Mouse (Mus musculus) liver, embryonic 11.5 days (tissue): ENCODE measurements around the gene Lsp1. TPM values are rescaled to one million over a fixed set of nuclear protein-coding genes. Genes with fewer than 3 reads are reported as not detected.
A peak's percentile ranks its signal among the peaks of the same experiment; 100 is the strongest.

Experiments used
- ATAC-seq: fragments of 200-750 bp; cut with Nextera tagmentation; replicated peaks from 2 replicates; pipeline ENCODE4 v1.8.0; 2017; ENCODE audit warnings: moderate number of reproducible peaks, mild to moderate bottlenecking, moderate TSS enrichment, moderate library complexity; ENCODE audit not compliant: low FRiP score
- DNase-seq: peaks from one replicate; pipeline ENCODE4 v3.0.0-alpha.2; 2017; ENCODE audit warnings: low spot score
- H3K27ac ChIP-seq: fragments of 300-500 bp; sonication (generic); 2 replicates; pipeline ENCODE4 v1.5.1; 2014; ENCODE audit warnings: mild to moderate bottlenecking, low read depth, low read length, control low read depth
- H3K27me3 ChIP-seq: fragments of 300-500 bp; sonication (generic); replicated peaks from 2 replicates; pipeline ENCODE4 v1.6.1; 2014; ENCODE audit warnings: low read length, mixed read lengths; ENCODE audit not compliant: control insufficient read depth, insufficient read depth
- H3K36me3 ChIP-seq: fragments of 300-500 bp; sonication (generic); 2 replicates; pipeline ENCODE4 v1.6.1; 2014; ENCODE audit warnings: mild to moderate bottlenecking, low read length, moderate library complexity, mixed read lengths; ENCODE audit not compliant: control insufficient read depth, insufficient read depth
- H3K4me1 ChIP-seq: fragments of 300-500 bp; sonication (generic); replicated peaks from 2 replicates; pipeline ENCODE4 v1.6.1; 2014; ENCODE audit warnings: low read length, mixed read lengths; ENCODE audit not compliant: control insufficient read depth, insufficient read depth
- H3K4me2 ChIP-seq: fragments of 300-500 bp; sonication (generic); 2 replicates; pipeline ENCODE4 v1.6.1; 2014; ENCODE audit warnings: mild to moderate bottlenecking, control low read depth, moderate library complexity
- H3K4me3 ChIP-seq: fragments of 300-500 bp; sonication (generic); 2 replicates; pipeline ENCODE4 v1.5.1; 2014; ENCODE audit warnings: low read depth, low read length, control low read depth
- H3K9ac ChIP-seq: fragments of 300-500 bp; sonication (generic); 2 replicates; pipeline ENCODE4 v1.6.1; 2014; ENCODE audit warnings: low read depth, low read length, control low read depth
- H3K9me3 ChIP-seq: fragments of 300-500 bp; sonication (generic); 2 replicates; pipeline ENCODE4 v1.6.1; 2016; ENCODE audit warnings: low read length, inconsistent platforms, mixed read lengths; ENCODE audit not compliant: control insufficient read depth
- WGBS: fragments of 180-500 bp; shearing (Covaris S2); extraction: QIAGEN DNeasy Blood & Tissue Kit; methylation state at CpG from one replicate; pipeline ENCODE4 v1.1.7; 2014; 5-methylcytosine and 5-hydroxymethylcytosine counted together
- polyA plus RNA-seq: library from polyadenylated mRNA; unstranded; fragments of >200 nt; fragmentation: Nextera tagmentation; extraction: Ambion mirVana; gene quantifications from 2 replicates; pipeline ENCODE4 v1.2.1, GENCODE M21; 2014

Lsp1 gene
- polyA plus RNA-seq, 1 experiment from 2014 or later: 19.2 TPM

DNA sequence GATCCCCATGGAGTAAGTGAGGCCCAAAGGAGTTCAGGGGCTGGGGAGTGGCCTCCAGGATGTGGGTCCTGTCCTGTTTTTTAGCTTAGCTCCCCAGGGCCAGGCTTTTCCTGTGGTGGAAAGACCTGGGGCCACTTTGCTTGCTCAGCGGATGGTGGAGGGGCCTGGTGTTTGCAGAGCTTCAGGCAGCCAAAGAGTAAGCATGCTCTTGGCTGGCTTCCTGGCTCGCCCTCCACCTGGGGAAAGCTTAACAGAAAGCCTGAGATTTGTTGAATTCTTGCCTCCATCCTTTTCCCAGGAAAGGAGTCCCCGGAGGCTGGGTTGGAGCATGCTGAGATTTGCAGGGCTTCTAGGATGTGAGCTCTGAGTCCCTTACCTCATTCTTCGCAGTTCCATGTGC, 74.5 kb downstream of the Lsp1 start:
- Histone ChIP-seq H3K4me3 (no peak overlapping the region), H3K36me3 (peaks cover 2% of the 10 kb centered on the region), H3K9ac (no peak overlapping the region), H3K4me2 (no peak overlapping the region), H3K27me3 (no peaks in the 10 kb centered on the region), H3K4me1 (peaks cover 62% of the 10 kb centered on the region), H3K9me3 (no peaks in the 10 kb centered on the region), H3K27ac (peak overlapping the region; percentile 95)
- DNase-seq (no peak), ATAC-seq (no peak)
- WGBS: 80% methylated on average over 4 of the region's 4 CpGs

DNA sequence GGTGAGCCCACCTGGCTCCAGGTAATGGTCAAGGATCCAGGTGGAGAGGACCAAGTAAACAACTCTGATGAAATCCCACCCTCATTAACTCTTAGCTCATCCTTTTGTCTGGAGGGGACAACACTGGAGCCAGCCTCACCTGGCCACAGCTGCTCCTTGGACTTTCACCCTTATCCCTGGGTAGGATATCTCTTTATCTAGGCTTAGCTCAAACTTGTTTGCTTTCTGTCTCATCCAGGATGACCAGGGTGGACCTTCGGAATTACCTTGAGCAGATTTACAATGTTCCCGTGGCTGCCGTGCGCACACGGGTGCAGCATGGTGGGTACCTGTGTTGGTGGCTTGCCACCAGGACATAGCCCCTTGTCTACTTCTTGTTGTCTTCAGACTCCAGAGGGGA, 75.2 kb downstream of the Lsp1 start:
- Histone ChIP-seq H3K9ac (no peak overlapping the region), H3K4me2 (no peak overlapping the region), H3K27ac (peak overlapping the region; percentile 95; the same call in 1 of the 2 replicates), H3K4me3 (no peak overlapping the region), H3K9me3 (no peaks in the 10 kb centered on the region), H3K36me3 (peaks cover 2% of the 10 kb centered on the region), H3K4me1 (peaks cover 68% of the 10 kb centered on the region), H3K27me3 (no peaks in the 10 kb centered on the region)
- ATAC-seq: no peak
- WGBS: 90% methylated on average over 5 of the region's 5 CpGs
- DNase-seq: no peak

DNA sequence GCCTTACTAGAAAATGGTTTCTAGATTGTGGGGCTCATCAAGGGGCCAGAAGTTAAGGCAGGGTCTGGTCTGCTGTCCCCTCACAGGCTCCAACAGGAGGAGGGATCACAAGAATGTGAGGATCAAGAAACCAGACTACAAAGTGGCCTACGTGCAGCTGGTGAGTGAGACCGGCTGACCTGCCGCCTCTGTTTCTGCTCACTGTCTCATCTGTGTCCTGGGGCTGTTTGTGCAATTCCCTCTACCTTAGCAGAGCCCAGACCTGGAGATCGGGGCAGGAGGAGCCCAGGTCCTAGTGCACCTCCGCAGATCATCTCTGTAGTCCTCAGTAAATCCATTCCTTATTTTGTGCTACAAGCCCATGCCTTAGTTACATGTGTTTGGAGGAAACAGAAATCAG, 76.6 kb downstream of the Lsp1 start:
- H3K27ac ChIP-seq: peak overlapping the region; percentile 73
- H3K9me3 ChIP-seq: no peaks in the 10 kb centered on the region
- peaks cover 2% of the 10 kb centered on the region for H3K36me3 ChIP-seq
- no peak overlapping the region for H3K4me3 ChIP-seq
- peaks cover 81% of the 10 kb centered on the region for H3K4me1 ChIP-seq
- H3K27me3 ChIP-seq: no peaks in the 10 kb centered on the region
- H3K4me2 ChIP-seq: no peak overlapping the region
- 70% methylated on average over 5 of the region's 5 CpGs for WGBS
- ATAC-seq (no peak), DNase-seq (no peak)
- H3K9ac ChIP-seq: no peak overlapping the region

DNA sequence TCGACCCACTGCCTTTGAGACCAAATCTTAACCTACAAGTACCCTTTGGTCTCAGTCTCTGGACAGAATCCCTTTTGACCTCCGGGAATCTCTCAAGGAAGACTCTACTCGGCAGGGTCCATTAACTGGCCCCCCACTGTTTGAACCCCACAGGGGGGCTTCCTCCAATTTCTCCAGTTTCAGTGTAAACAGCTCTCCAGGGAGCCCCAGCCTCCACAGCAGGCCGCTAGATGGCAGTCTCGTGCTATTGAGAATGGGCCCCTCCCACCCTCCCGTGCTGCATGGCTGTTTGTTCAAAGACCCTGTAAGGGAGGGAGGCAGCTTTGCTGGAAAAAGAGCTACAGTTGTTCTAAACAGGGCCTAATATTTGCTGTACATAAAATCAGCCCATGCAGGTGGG, 77.3 kb downstream of the Lsp1 start:
- DNase-seq: peak; percentile 85
- H3K4me2 ChIP-seq: 0 out of 2 replicates have a peak overlapping the region, but pooled peaks have one; percentile 5
- peak overlapping the region; percentile 73 for H3K27ac ChIP-seq
- peaks cover 2% of the 10 kb centered on the region for H3K36me3 ChIP-seq
- peak overlapping the region; percentile 58; the same call in 1 of the 2 replicates for H3K9ac ChIP-seq
- WGBS: 13% methylated on average over 6 of the region's 6 CpGs
- H3K4me1 ChIP-seq: peaks cover 82% of the 10 kb centered on the region
- peak; percentile 52 for ATAC-seq
- no peaks in the 10 kb centered on the region for H3K9me3 ChIP-seq
- no peaks in the 10 kb centered on the region for H3K27me3 ChIP-seq
- no peak overlapping the region for H3K4me3 ChIP-seq

DNA sequence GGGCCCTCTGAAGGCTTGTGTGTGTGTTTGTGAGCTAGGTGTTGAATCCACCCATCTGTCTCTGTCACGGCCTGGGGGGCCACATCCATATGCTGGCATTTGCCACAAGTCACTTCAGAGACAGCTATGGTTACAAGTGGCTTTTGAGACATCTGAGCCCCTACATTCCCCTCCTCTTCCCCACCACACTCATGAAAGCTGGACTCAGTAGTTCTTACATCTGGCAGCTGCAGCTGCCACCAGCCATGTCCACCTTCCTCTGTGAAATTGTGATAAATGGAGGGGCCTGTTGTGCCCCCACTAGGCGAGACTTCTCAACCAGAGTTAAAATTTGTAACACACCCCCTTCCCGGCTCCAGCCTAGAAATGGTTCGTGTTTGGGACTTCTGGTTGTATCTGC, 77.7 kb downstream of the Lsp1 start:
- Histone ChIP-seq H3K9me3 (no peaks in the 10 kb centered on the region), H3K36me3 (peaks cover 2% of the 10 kb centered on the region), H3K4me3 (no peak overlapping the region), H3K4me1 (peaks cover 85% of the 10 kb centered on the region), H3K9ac (peak overlapping the region; percentile 58), H3K27ac (peak overlapping the region; percentile 73), H3K27me3 (no peaks in the 10 kb centered on the region), H3K4me2 (0 out of 2 replicates have a peak overlapping the region, but pooled peaks have one; percentile 5)
- ATAC-seq (no peak), DNase-seq (no peak)
- 39% methylated on average over 4 of the region's 4 CpGs for WGBS

DNA sequence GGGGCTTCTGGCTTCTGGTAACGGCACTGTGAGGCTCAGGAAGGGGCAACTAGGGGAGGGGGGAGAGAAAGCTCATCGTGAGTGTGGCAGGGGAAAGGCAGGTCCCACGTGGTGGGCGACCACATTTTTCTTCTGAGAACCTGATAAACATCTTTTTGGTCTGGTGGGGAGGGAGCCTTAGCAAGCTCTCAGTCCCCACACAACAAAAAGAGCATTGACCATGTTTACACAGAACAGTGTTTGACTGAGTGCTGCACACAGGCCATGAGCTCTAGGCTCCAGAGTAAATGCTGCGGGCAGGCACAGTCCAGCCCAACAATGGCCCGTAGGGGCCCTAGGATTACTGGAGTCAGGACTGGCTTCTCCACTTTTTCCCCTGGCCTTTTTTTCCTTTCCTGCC, 78.2 kb downstream of the Lsp1 start:
- Histone ChIP-seq H3K9ac (peak overlapping the region; percentile 58; the same call in 1 of the 2 replicates), H3K36me3 (peaks cover 2% of the 10 kb centered on the region), H3K27me3 (no peaks in the 10 kb centered on the region), H3K4me1 (peaks cover 81% of the 10 kb centered on the region), H3K4me3 (no peak overlapping the region), H3K27ac (peak overlapping the region; percentile 73), H3K9me3 (no peaks in the 10 kb centered on the region), H3K4me2 (no peak overlapping the region)
- no peak for DNase-seq
- no peak for ATAC-seq
- 24% methylated on average over 6 of the region's 6 CpGs for WGBS

DNA sequence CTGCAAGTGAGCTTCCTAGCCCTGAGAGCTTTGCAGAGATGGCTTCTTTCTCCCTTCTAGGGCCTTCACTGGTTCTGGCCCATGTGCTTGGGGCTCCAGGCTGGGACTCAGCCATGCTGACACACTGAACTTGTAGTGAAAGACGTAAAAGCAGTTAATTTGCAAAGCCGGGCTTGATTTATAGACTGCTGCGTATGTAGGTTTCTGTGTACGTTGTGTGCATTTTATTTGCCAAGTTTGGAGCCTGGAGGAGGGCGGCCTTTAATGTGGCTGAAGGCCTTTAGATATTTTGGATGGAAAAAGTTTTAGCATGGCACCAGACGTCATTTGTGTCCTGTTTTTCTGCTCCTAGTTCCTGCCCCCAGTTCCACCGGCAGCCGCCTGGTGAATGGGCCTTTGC, 79.2 kb downstream of the Lsp1 start:
- no peak overlapping the region for H3K9ac ChIP-seq
- 67% methylated on average over 8 of the region's 8 CpGs for WGBS
- H3K27ac ChIP-seq: peak overlapping the region; percentile 56
- peaks cover 70% of the 10 kb centered on the region for H3K4me1 ChIP-seq
- ATAC-seq: no peak
- H3K36me3 ChIP-seq: peaks cover 2% of the 10 kb centered on the region
- H3K27me3 ChIP-seq: no peaks in the 10 kb centered on the region
- H3K4me2 ChIP-seq: no peak overlapping the region
- no peaks in the 10 kb centered on the region for H3K9me3 ChIP-seq
- no peak for DNase-seq
- no peak overlapping the region for H3K4me3 ChIP-seq

DNA sequence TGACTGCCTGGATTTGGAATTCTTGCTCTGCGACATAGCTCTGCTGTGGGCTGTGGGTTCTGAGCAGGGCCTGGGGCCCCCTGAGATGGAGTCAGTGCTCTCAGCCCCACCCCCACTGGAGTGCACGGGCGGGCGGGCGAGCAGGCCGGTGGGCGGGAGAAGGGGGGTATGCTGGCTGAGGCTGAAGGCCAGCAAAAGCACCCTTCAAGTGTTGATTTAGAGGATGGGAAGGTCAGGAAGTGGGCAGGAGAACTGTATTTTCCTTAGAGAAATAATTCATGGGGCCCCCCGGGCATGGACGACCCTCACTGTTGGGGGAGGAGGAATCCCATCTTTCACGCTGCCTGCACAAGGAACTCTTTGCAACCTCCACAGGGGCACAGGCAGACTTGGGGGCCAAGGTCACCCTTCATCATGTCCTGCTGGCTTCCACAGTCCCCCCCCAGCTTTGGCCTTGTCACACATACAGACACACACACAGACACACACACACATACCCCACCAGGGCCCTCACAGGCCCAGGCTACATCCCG, 82.2 kb downstream of the Lsp1 start:
- Histone ChIP-seq H3K9me3 (no peaks in the 10 kb centered on the region), H3K4me1 (peaks cover 53% of the 10 kb centered on the region), H3K4me3 (no peak overlapping the region), H3K9ac (no peak overlapping the region), H3K27ac (peak overlapping the region; percentile 60), H3K4me2 (no peak overlapping the region), H3K36me3 (no peaks in the 10 kb centered on the region; the same call in 1 of the 2 replicates), H3K27me3 (no peaks in the 10 kb centered on the region)
- 37% methylated on average over 11 of the region's 11 CpGs for WGBS
- ATAC-seq: no peak
- no peak for DNase-seq
